Mouse (Mus musculus) WW6 (cell line): ENCODE measurements around the gene Trappc5.

ENCODE experiments used
- DNase-seq: peaks from one replicate; pipeline ENCODE4 v3.0.0-alpha.2; 2013; ENCODE audit warnings: low read depth, low spot score

Gene Trappc5

DNA sequence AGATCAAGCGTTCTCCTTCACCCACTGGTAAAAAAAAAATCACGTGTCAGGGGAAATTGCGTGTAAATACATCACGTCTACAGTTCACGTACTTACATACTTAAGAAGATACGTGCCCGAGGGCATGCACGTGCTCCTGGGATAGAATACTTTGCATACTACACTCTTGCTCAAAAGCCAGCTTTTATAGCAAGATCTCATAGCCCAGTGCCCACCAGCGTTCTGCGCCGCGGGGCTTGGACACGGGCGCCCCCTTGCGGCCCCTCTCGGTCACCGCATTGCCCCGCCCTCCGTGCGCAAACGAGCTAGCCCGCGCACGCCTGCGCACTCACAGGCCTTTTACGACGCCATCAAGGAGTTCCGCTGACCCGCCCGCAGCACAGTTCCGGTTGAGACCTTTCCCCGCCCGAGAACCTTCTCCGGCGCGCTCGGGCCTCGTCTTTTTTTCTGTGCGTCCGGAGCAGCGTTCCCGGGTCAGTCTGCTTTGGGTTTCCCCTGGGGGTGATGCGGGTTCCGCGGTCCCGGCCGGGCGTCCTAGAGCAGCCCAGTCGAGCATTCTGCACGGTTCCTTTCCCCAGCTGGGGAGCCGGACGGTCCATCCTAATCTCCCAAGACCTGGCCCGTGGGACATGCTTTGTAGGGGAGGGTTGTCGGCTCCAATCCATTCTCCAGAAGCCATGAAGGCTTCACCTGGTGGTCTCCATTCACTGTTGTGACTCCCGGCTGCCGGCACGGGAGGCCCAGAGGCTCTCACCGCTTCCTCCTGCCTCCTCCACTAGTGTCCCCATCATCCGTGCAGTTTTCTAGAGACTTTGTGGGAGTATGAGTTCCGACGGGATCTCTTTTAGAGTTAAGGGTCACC lies at the start of gene Trappc5:
Trappc5 (plus strand) TSS at position 169 of the 862 bp plus-strand sequence.
- peak; percentile 87 for DNase-seq

GRCm38 (mm10) chr8:3626971-3627370 lies 49.1 kb upstream of the Trappc5 start:
- DNase-seq = no peak

GRCm38 (mm10) chr8:3628014-3628413 lies 48.1 kb upstream of the Trappc5 start:
- no peak for DNase-seq

DNA sequence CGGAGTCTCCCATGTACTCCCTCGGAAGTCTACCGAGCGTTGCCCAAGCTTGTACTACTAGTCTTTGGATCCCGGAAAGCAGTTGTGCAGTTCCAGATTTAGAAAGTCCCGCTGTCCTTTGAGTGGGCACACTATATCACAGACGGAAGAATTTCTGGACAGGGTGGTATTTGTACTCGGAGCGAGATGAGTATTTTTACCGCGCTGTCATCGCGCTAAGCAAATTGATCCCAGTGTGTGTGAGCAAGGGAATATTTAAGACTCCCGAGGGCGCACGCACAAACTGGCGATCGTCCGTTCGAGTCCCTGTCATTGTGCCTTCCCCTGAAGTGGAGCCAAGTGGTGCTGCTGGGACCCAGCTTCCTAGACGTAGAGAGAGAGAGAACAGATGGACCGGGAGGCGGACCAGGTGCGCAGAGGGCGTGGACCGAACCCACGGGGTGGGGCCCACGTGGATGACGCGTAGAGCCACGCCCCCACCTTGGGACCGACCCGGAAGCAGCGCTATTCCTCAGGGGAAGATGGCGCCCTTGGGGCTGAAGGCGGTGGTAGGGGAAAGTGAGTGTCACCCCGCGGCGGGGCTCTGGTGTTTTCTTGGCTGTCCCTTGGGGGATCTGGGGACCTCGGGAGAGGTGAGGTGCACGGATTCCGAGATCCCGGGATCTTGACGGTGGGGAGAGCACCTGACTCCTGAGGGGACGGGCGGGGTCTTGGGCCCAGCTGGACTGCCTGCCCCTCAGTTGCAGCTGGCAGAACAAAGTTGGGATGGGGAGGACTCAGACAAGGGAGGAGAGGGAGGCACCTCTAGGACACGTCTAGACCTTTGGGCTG lies 45.2 kb upstream of the Trappc5 start, which contains the start of gene Stxbp2:
Stxbp2 (plus strand) TSS at position 309 of the 831 bp plus-strand sequence.
- DNase-seq = peak; percentile 76

GRCm38 (mm10) chr8:3631478-3631875 lies 44.6 kb upstream of the Trappc5 start:
- no peak for DNase-seq

DNA sequence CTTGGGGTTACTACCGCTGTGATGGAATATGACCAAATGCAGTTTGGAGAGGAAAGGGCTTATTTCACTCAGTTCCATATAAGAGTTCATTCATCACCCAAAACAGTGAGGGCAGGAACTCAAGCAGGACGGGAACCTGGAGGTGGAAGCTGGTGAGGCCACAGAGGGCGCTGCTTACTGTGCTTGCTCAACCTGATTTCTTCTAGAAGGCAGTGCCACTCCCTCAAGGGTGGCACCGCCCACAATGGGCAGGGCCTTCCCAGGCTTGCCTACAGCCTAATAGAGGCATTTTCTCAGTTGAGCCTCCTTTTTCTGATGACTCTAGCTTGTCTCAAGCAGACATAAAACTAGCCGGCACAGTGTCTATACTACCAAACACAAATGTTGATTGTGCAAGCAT lies 30.3 kb upstream of the Trappc5 start:
- no peak for DNase-seq

DNA sequence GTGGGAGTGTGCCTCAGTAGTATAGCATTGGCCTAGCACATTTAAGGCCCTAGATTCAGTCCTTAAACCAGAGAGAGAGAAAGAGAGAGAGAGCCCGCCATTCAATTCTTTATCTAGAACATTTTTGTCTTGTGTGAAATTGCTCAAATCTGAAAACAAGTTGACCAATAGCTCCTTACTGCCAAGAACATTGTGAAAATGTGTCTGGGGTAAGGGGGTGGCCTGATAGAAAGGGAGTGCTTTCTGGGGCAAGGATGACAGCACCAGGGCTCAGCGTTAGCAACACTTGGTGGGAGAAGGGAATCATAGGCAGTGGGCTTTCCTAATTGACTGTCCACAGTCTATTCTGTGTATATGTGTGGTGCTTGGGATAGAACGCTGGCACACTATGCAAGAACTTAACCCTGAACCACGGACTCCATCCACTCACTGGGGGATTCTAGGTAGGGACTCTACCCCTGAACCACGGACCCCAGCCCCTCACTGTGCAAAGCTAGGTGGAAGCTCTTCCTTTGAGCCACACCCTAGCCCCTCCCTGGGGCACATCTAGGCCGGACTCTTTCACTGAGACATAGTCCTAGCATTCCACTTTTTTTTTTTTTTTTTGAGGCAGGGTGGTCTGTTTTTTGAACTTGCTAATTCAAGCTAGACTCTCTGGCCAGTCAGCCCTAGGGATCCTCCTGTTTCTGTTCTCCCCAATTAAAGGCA lies 29.1 kb upstream of the Trappc5 start:
- DNase-seq = no peak

- DNase-seq = no peak
These were observed 28.5 kb upstream of the Trappc5 start for GRCm38 (mm10) chr8:3647561-3647960.

DNA sequence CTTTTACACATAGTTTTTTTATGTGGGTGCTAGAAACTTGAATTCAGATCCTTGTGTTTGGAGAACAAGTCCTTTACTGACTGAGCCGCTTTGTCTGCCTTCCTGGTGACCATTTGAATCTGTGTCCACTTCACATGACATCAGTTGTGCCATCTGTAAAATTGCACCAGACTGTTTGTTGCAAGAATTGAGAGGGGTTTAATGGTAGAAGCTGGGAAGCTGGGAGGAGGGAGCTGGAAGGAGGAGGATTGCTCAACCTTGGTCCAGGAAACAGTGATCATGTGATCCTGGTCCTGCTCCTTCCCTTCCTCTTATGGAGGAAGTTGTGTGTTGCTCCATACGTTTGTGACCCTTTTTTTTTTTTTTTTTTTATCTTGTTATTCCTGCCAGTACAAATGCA lies 27.8 kb upstream of the Trappc5 start:
- no peak for DNase-seq

DNA sequence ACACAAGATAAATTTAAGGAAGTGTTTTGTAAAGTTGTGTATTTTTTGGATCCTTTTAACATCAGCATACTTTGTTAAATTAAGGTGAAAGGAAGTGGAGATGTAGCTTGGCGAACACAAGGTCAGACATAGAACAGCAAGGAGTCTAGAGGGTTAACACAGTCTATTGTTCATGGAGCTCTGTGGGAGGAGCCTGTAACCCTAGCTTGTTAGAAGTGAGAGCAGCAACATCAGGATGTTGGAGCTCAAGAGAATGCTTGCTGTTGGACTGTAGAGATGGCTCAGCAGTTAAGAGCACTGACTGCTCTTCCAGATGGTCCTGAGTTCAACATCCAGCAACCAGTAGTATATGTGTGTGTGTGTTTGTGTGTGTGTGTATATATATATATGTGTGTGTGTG lies 27.1 kb upstream of the Trappc5 start:
- no peak for DNase-seq

- DNase-seq = no peak
These were observed 23.3 kb upstream of the Trappc5 start for GRCm38 (mm10) chr8:3652845-3653244.

GRCm38 (mm10) chr8:3654726-3655508 lies 21.2 kb upstream of the Trappc5 start:
- DNase-seq = no peak

GRCm38 (mm10) chr8:3655526-3655925 lies 20.6 kb upstream of the Trappc5 start, which contains the start of gene Retn:
Gene Retn, plus strand, starts transcription at chr8:3655770.
- no peak for DNase-seq

DNA sequence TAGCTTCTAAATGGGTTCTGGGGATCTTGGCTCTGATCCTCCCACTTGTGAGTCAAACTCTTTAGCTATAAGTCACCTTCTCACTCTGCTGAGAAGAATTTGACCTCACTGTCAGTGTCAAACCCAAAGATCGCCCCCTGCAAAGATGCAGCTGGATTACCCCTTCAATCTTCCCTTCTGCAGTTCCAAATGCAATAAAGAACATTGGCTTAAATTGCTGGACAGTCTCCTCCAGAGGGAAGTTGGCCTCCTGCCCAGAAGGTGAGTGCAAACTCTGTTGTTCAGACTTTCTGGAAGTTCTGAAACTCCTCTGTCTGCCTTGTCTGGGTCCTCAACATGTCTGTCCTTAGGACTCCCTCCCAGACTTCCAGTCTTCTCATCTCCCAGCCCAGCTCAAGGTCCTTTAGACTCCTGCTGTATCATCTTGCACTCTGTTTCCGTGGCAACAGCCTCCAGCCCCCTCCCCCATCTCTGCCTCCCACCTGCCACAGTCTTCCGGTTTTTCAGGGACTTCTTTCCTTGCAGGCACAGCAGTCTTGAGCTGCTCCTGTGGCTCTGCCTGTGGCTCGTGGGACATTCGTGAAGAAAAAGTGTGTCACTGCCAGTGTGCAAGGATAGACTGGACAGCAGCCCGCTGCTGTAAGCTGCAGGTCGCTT lies 19.2 kb upstream of the Trappc5 start:
- DNase-seq = no peak

GRCm38 (mm10) chr8:3660889-3661288 lies 15.2 kb upstream of the Trappc5 start:
- no peak for DNase-seq

- no peak for DNase-seq
These were observed 11.7 kb upstream of the Trappc5 start for GRCm38 (mm10) chr8:3664405-3664804.

GRCm38 (mm10) chr8:3665507-3665906 lies 10.6 kb upstream of the Trappc5 start, which contains the start of gene Mcemp1:
Gene Mcemp1, plus strand, starts transcription at chr8:3665754.
- DNase-seq = no peak

DNA sequence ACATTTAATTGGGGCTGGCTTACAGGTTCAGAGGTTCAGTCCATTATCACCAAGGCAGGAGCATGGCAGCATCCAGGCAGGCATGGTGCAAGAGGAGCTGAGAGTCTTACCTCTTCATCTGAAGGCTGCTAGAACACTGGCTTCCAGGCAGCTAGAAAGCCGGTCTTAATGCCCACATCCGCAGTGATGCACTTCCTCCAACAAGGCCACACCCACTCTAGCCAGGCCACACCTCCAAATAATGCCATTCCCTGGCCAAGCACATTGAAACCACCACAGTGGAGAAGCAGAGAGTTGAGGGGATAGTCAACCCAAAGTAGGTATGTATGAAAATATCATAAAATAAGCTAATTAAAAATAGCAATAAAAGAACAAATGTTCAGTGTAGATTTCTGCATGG lies 5.7 kb upstream of the Trappc5 start:
- DNase-seq = no peak

- DNase-seq = peak; percentile 83
These were observed 4.1 kb upstream of the Trappc5 start, which contains the start of gene Fcor for GRCm38 (mm10) chr8:3671980-3672491. Gene Fcor, minus strand, starts transcription at chr8:3672362.

DNA sequence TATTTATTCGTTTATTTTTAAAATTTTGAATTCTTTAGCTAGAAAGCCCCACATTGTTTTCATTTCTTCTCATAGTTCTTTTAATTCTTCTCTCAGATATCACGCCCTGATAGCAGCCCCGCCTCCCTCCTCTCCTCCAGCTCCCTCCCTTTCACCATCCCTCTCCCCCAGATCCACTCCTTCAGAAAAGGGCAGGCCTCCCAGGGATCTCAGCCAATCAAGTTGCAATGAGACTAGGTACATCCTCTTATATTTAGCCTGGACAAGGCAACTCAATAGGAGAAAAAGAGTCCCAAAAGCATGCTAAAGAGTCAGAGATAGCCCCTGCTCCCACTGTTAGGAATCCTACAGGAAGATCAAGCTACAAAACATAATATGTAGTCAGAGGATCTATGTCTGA lies 1.4 kb upstream of the Trappc5 start:
- no peak for DNase-seq
